In the genomic region with DNA sequence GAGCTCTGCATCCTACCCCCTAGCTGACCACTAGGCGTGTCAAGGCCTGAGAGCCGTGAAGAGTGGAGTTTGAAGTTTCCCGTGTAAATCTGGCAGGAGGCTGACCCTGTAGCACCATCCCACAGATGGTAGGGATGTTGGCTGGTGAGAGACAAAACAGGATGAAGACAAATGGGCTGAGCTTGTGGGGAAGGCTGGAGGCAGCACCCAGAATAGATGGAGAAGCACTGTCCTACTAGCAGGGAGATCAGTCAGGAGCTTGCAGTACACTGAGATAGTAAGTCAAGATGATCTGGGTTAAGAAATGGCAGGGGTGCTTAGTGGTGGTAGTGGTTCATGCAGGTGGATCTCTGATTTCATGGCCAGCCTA, we compare ENCODE assay signal across 23 mouse cellular contexts. TPM values are rescaled to one million over a fixed set of nuclear protein-coding genes. Genes with fewer than 3 reads are reported as not detected.
"Had no signal": no experiment of that assay in that cellular context is flagged by ENCODE, and none has a peak within 500 bp of the region (broad histone marks: within the 10 kb centered on the region; RNA-seq: fewer than 3 reads in every experiment).

No protein-coding gene starts in this region.

- H3K9me3 ChIP-seq: liver, embryonic 13.5 days; lung, embryonic 15.5 days; megakaryocyte, embryonic 14.5 days; midbrain, embryonic 10.5 days; midbrain, embryonic 13.5 days had no signal

- H3K27ac ChIP-seq: liver, embryonic 13.5 days; lung, embryonic 15.5 days; midbrain, embryonic 10.5 days; midbrain, embryonic 13.5 days had no signal

- H3K4me3 ChIP-seq: liver, embryonic 13.5 days; lung, embryonic 15.5 days; megakaryocyte, embryonic 14.5 days; midbrain, embryonic 10.5 days; midbrain, embryonic 13.5 days had no signal

- ATAC-seq: midbrain, embryonic 13.5 days; midbrain, embryonic 16.5 days had no signal

- DNase-seq: kidney, adult 11 months; liver, embryonic 13.5 days had no signal

- H3K9ac ChIP-seq: liver, embryonic 13.5 days; lung, embryonic 15.5 days; midbrain, embryonic 13.5 days had no signal

- H3K27me3 ChIP-seq: midbrain, embryonic 13.5 days had no signal

- H3K4me2 ChIP-seq: liver, embryonic 13.5 days; lung, embryonic 15.5 days; midbrain, embryonic 13.5 days had no signal

RNA-seq across cellular contexts. Expression of gene Dnajc5g, which starts 25.3 kb away (rescaled TPM):
- total RNA-seq: layer of hippocampus, adult 8-10 months; layer of hippocampus, postnatal 10 days; left cerebral cortex, postnatal 25 days; liver, adult 2 months; monocyte, adult 5-6 weeks had no signal
- polyA plus RNA-seq: kidney, embryonic 16.5 days; large intestine, adult 2 months; limb, embryonic 11.5 days; limb, embryonic 14.5 days; liver, adult 2 months; liver, embryonic 13.5 days; liver, embryonic 16.5 days; lung, embryonic 15.5 days; midbrain, embryonic 10.5 days; midbrain, embryonic 13.5 days; midbrain, embryonic 16.5 days; neural tube, embryonic 11.5 days; neural tube, embryonic 14.5 days; small intestine, adult 2 months; spleen, adult 2 months; stomach, embryonic 16.5 days; thymus, adult 2 months had no signal

RNA-seq across cellular contexts. Expression of gene Slc30a3, which starts 27.3 kb away (rescaled TPM):
- total RNA-seq: monocyte, adult 5-6 weeks had no signal
- polyA plus RNA-seq: limb, embryonic 11.5 days had no signal
